Mouse (Mus musculus) testis, adult 2 months (tissue): ENCODE measurements around the gene Vash2.

ENCODE experiments used
- CTCF ChIP-seq: fragments of 200-500 bp; IDR thresholded peaks from 2 replicates; pipeline ENCODE4 v1.5.1; 2012; ENCODE audit warnings: low read depth, mild to moderate bottlenecking, inconsistent platforms, low read length, moderate library complexity; ENCODE audit not compliant: control insufficient read depth, insufficient read depth, insufficient replicate concordance
- POLR2A ChIP-seq: fragments of 200-500 bp; IDR thresholded peaks from 2 replicates; pipeline ENCODE4 v1.6.1; 2012; ENCODE audit warnings: low read depth, mild to moderate bottlenecking, inconsistent platforms, low read length, moderate library complexity; ENCODE audit not compliant: control insufficient read depth

- TF ChIP-seq CTCF (no peak), POLR2A (no peak)
Observed at GRCm38 (mm10) chr1:191020217-191020924, 41.3 kb upstream of the Vash2 start.
